Mouse (Mus musculus): Measurements from ENCODE around the gene Grap.
"Not testable (repeated sequence)": the region's sequence is repeated elsewhere in the genome, so short reads cannot be mapped to it uniquely, and the experiment has no call there.

DNA sequence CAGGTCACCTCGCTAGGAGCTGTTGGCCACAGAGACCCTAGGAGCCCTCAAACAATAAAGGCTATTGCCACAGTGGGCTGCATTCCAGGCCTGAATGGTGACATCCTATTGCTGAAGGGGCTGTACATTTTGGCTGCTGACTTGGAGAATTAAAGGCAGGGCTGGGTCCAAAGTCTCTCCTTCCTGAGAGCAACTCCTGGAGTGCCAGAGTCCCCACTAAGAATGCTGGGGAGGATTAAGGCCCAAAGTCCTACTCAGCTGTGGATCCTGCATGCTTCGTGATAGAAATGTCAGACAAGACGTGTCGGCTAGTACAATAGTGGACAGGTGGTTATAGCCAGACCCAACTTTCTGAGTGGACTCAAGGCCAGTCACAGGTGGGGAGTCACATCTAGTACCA lies 16.8 kb upstream of the Grap start:
- not testable (repeated sequence) for TF ChIP-seq POLR2A (IDR thresholded peaks at IDR 0.05; ENCODE audit: low read depth, low read length); CTCF (IDR thresholded peaks at IDR 0.05; ENCODE audit: extremely low read depth, insufficient read depth, insufficient read length, insufficient replicate concordance)

Measured in spleen, adult 2 months (tissue).